29 mouse cellular contexts compared by ENCODE assay signal in genomic region chr17:44404923-44405322, GRCm38 (mm10).
"Had no signal": no experiment of that assay in that cellular context is flagged by ENCODE, and none has a peak within 500 bp of the region (broad histone marks: within the 10 kb centered on the region; RNA-seq: fewer than 3 reads in every experiment).

No protein-coding gene starts in this region.

- H3K27ac ChIP-seq: embryonic facial prominence, embryonic 10.5 days; embryonic facial prominence, embryonic 12.5 days; embryonic facial prominence, embryonic 13.5 days; embryonic facial prominence, embryonic 15.5 days; forebrain, embryonic 10.5 days; forebrain, embryonic 12.5 days; forebrain, embryonic 13.5 days; forebrain, embryonic 15.5 days; gastrocnemius, adult 2 months; heart, adult 2 months had no signal

- DNase-seq: cerebellum, adult 2 months; cerebellum, adult 8-10 months; cerebellum, adult 9-10 months; cerebellum, adult 9-11 months; cerebellum, postnatal 10 days; cerebellum, postnatal 14 days; cerebellum, postnatal 25 days; cerebellum, postnatal 36 days; embryo, embryonic 11 days; forebrain, postnatal 0 days; gastrocnemius, adult 2 months; gastrocnemius, postnatal 10 days; gastrocnemius, postnatal 14 days; gastrocnemius, postnatal 25 days; gastrocnemius, postnatal 36 days; heart, adult 11 months; heart, adult 18-20 months; heart, adult 2 months had no signal

- H3K9me3 ChIP-seq: embryonic facial prominence, embryonic 10.5 days; embryonic facial prominence, embryonic 12.5 days; embryonic facial prominence, embryonic 13.5 days; embryonic facial prominence, embryonic 15.5 days; forebrain, embryonic 13.5 days; forebrain, embryonic 15.5 days had no signal

- H3K36me3 ChIP-seq: embryonic facial prominence, embryonic 10.5 days; embryonic facial prominence, embryonic 12.5 days; embryonic facial prominence, embryonic 13.5 days; embryonic facial prominence, embryonic 15.5 days; forebrain, embryonic 10.5 days; forebrain, embryonic 12.5 days; forebrain, embryonic 15.5 days had no signal

- H3K4me2 ChIP-seq: embryonic facial prominence, embryonic 12.5 days; embryonic facial prominence, embryonic 13.5 days; embryonic facial prominence, embryonic 15.5 days; forebrain, embryonic 12.5 days; forebrain, embryonic 13.5 days; forebrain, embryonic 15.5 days had no signal

- H3K9ac ChIP-seq: embryonic facial prominence, embryonic 12.5 days; embryonic facial prominence, embryonic 13.5 days; embryonic facial prominence, embryonic 15.5 days; forebrain, embryonic 12.5 days; forebrain, embryonic 13.5 days; forebrain, embryonic 15.5 days; forebrain, postnatal 0 days had no signal

- ATAC-seq: forebrain, embryonic 13.5 days; forebrain, embryonic 14.5 days; forebrain, embryonic 15.5 days; forebrain, embryonic 16.5 days; forebrain, postnatal 0 days had no signal

- H3K4me3 ChIP-seq: embryonic facial prominence, embryonic 10.5 days; embryonic facial prominence, embryonic 12.5 days; embryonic facial prominence, embryonic 13.5 days; embryonic facial prominence, embryonic 15.5 days; erythroblast, embryonic 14.5 days; forebrain, embryonic 10.5 days; forebrain, embryonic 12.5 days; forebrain, embryonic 13.5 days; forebrain, embryonic 15.5 days; gastrocnemius, adult 2 months; heart, adult 2 months had no signal

- H3K4me1 ChIP-seq: embryonic facial prominence, embryonic 10.5 days; embryonic facial prominence, embryonic 12.5 days; embryonic facial prominence, embryonic 15.5 days; forebrain, embryonic 10.5 days; forebrain, embryonic 12.5 days; forebrain, embryonic 13.5 days; forebrain, embryonic 15.5 days had no signal

- H3K27me3 ChIP-seq: embryonic facial prominence, embryonic 12.5 days; embryonic facial prominence, embryonic 13.5 days; embryonic facial prominence, embryonic 15.5 days had no signal
